Mouse (Mus musculus) gastrocnemius, postnatal 25 days (tissue): ENCODE data around the gene Tnip2. TPM values are rescaled to one million over a fixed set of nuclear protein-coding genes. Genes with fewer than 3 reads are reported as not detected.
A peak's percentile ranks its signal among the peaks of the same experiment; 100 is the strongest.

Experiments
- DNase-seq: peaks from one replicate; pipeline ENCODE4 v3.0.0; 2022
- total RNA-seq, 2 experiments: library from RNA; stranded (reverse); gene quantifications; 1 replicate in 1 of 2; 2 replicates in 1 of 2; pipeline ENCODE4 v1.2.3; 2021

Gene Tnip2
- total RNA-seq, 2 experiments from 2014 or later = 2.1 to 2.3 TPM

DNA sequence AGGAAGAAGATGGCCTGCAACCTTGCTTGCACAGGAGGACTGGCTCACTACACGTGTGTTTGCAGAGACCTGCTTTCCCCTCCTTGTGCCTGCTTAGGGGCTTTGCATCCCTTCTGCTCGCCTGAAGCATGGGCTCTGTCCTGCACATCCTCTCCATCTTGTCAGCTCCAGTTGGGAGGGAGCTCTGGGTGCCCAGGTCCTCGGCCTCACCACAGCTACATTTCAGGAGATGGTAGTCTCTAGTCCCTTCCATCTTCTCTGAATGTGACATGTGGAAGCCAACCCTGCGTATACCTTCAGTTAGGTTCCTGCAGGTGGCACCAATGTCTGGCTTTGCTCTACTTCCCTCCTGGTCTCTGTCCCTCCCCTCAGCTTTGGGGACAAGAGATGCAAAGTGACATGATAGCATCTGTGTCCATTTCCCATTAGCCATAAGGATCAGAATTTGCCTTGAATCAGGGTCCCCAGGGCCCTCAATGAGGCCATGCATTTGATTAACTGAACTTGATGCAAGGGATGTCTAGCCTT, 10.2 kb upstream of the Tnip2 start:
- DNase-seq = no peak

- DNase-seq = no peak
Measured at GRCm38 (mm10) chr5:34521337-34521736, 7.5 kb upstream of the Tnip2 start.

GRCm38 (mm10) chr5:34520458-34521209, 6.8 kb upstream of the Tnip2 start:
- no peak for DNase-seq

DNA sequence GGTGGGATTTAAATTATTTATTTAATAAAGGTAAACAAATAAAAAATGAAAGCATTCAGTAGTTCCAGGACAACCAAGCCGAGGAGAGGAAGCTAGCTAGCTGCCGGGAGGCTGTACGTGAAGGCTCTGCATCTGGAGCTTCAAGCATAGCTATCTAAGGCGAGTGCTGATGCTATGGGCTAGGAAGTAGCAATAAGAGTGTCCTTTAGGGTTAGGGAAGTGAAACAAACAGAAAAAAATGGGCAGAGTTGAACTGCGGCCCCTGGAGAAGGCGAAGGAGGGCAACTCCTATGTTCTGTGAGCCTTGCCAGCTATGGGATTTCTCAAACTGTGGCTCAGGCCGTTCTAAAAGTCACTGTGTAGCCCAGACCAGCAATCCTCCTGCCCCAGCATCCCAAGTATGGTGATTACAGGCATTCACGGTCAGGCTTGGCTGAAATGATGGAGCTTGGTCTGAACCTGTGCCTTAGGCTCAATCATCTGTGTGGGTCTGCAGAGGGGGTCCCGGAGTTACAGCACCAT, 5.7 kb upstream of the Tnip2 start:
- DNase-seq = no peak

GRCm38 (mm10) chr5:34517913-34518312, 4.1 kb upstream of the Tnip2 start:
- peak; percentile 47 for DNase-seq

DNA sequence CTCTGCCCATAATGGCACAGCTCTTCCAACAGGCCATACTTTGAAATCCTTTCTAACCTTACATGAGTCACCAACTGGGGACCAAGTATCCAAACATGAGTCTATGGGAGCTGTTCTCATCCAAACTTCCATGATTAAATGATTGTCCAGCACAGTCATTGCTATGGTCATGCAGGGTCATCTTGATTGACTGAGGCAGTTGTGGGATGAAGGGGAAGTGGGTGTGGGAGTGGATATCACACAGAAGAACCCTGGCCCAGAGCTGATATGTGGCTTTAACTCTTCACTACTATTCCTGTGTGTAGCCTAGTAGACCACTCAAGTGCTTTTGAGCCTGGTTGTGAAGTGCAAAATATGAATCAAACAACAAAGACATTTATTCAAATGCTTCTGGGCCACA, 1.3 kb upstream of the Tnip2 start:
- no peak for DNase-seq

GRCm38 (mm10) chr5:34514218-34514566, 401 bp upstream of the Tnip2 start:
- no peak for DNase-seq

DNA sequence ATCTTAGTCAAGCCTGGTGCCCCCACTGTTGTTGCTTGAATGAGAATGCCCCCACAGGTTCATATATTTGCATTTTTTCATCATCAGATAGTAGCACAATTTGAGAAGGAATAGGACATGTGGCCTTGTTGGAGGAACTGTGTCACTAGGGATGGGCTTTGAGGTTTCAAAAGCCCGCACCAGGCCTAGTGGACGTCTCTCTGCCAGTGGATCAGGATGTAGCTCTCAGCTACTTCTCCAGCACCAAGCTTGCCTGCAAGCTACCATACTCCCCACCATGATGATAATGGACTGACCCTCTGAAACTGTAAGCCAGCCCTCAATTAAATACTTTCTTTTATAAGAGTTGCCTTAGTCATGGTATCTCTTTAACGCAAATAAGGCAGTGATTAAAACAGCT, 1.3 kb downstream of the Tnip2 start:
- no peak for DNase-seq

- no peak for DNase-seq
Measured at GRCm38 (mm10) chr5:34502821-34503220, 11.0 kb downstream of the Tnip2 start.

DNA sequence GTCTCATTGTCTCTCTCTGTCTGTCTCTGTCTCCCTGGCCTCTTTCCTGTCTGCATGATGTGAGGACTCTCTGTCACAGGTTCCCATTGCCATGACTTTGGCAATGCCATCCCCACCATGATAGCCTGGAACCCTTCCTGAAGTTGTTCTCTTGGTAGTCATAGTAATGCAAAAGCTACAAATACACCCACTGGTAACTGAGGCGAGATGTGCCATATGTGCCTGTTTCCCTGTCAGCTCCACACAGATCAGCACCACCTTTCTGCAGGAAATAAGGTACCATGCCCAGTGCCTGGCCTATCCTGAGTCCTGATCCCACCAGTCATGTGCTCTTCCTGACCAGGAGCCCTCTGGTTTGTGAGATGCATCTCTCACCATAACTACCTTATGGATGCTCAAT, 11.4 kb downstream of the Tnip2 start:
- DNase-seq = no peak

DNA sequence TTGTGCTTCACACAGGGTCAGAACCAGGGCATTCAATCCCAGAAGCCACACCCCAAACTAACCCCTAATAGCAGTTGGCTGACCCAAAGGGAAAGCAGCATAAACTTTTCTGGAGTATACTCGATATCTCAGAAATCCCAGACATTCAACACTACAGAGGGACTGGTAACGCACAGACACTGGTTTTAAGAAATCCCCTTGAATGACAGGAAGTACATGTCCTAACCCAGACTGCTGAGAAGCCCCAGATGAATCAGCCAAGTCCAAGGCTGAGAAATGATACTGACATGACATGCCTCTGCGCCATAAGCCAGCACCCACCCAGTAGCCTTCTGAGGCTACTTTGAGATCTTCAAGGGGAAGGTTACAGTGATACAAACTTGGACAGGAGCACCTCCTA, 12.2 kb downstream of the Tnip2 start:
- DNase-seq = no peak

- DNase-seq = no peak
Measured at GRCm38 (mm10) chr5:34500886-34501285, 12.9 kb downstream of the Tnip2 start.

DNA sequence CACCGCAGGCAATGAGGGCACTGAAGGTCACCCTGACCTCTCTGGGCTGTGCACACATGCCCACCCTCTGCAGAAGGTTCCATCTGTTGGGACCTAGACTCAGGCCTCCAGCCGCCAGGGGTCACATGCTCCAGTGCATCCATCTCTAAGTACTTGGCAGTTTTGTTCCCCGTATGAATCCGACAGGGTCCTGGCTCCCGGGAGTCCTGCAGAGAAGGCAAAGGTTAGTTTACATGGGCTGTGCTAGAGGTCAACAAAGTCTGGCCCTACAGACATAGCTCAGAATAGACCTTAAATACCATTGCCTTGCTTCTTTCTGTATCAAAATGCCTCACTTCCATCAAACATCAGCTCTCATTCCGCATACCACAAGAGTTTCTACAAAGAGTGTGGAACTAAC, 17.0 kb downstream of the Tnip2 start:
- DNase-seq = no peak

DNA sequence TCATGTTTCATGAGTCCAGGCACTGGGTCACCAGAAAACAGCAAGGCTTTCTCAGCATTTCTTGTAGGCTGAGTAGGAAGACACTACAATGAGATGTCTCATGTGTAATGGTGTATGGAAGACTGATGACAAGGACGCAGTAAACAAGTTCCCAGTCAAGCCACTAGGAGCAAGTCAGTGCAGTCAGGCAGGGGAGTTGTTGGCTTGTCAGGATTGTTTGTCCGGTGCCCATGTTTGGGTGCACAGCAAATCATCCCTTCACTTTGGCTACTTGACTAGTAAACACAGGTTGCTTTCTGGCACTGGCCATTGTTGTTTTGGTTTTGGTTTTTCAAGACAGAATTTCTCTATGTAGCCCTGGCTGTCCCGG, 24.4 kb downstream of the Tnip2 start:
- no peak for DNase-seq

DNA sequence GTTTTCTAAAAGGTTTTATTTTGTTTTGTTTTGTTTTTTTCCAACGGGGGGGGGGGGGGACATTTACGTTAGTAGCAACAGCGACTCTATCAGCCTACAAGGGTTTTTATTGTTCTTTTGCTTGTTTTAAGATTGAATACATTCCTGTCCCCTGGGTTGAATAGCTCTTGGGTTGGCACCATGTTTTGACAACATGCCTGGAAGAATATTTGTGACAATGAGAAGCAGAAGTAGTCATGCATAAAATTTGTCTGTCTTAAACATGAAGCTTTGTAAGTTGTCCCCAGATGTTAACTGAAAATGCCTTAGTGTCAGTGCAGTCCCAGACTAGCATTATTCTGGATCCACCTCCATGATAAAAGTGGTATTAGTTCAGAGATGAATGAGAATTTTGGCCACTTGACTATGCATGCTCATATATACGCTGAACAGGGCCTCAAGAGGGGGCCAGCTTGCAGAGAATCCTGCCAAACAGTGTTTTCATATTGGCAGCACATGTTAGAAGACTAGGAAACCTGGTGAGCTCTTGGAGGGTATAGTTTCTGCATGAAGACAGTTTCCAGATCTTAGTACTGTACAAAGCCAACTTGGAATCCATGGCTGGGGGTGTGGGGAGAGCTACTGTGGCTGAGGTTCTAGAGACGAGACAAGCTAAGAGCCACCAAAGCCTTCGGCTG, 24.9 kb downstream of the Tnip2 start:
- DNase-seq = no peak

GRCm38 (mm10) chr5:34487320-34488090, 26.3 kb downstream of the Tnip2 start:
- peak; percentile 48 for DNase-seq

- DNase-seq = peak; percentile 10
Measured at GRCm38 (mm10) chr5:34485731-34486130, 28.1 kb downstream of the Tnip2 start.

DNA sequence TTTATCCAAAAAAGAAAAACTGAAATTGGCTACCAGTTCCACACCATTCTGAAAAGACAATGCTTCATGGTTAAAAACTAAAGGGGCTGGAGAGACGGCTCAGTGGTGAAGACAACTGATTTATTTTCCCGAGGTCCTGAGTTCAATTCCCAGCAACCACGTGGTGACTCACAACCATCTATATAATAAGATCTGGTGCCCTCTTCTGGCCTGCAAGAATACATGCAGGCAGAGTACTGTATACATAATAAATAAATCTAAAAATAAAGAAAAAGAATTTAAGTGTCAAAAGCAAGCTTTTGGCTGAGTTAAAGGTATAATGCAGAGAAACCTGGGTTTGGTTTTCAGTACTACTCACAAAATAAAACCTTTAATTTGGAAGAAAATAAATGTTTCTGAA, 32.9 kb downstream of the Tnip2 start:
- DNase-seq = no peak

DNA sequence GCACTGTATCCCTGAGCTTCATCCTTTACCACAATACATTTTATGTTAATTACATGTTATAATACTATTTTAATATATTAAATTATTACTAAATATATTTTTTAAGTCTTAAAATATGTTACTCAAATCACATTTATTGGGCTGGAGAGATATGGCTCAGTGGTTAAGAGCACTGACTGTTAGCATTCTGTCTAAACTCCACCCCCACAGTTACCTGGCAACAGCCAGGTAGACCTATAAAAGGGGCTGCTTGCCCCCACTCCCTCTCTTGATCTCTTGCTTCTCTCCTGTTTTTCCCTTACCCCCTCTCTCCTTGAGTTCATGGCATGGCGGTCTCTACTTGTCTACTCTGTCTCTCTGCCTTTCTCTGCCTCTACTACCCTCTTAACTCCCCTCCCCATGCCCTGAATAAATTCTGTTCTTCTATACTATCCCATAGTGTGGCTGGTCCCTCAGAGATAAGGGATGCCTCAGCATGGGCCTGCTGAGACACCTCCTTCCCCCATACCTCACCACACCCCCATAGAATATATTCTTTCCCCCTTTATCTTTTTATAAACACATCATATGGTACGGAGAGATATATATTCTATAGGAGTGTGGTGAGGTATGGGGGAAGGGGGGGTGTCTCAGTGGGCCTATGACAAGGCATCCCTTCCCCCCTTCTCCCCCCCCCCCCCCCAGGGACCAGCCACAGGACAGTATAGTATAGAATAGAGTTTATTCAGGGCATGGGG, 45.6 kb downstream of the Tnip2 start:
- DNase-seq = no peak

GRCm38 (mm10) chr5:34466648-34467047, 47.1 kb downstream of the Tnip2 start:
- DNase-seq = no peak

DNA sequence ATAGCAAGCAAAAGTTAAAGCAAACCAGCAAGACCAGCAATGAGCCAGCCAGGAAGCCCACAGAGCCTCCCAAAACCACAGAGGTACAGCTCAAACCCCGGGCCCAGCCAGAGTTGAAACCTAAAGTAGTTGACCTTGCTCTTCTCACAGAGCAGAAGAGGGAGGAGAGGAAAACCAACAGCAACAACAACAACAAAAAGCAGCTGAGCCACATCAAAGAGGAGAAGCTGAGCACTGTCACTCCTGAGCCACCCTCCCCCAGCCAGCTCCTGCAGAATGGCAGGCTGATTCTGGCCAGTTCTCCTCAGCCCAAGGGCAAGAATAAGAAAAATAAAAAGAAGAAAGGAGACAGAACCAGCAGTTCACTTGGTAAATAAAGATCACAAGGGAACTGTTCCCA, 47.7 kb downstream of the Tnip2 start:
- DNase-seq = no peak

DNA sequence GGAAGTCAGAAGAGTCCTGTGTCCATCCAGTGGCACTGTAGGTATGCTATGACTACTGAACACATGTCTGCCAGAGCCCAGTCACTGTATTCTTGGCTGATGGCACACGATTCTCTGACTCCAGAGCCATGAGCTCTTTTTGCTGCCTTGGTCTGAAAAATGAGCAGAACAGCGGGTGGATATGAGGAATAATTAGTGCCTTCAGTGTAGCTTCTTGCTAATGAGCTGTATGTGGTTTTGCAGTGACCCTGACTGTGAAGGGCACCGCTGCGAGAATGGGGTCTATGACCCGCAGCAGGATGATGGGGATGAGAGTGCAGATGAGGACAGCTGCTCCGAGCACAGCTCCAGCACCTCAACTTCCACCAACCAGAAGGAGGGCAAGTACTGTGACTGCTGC, 52.0 kb downstream of the Tnip2 start:
- no peak for DNase-seq
